Mouse (Mus musculus) forebrain, embryonic 14.5 days (tissue): ENCODE results near the gene Plin2. TPM values are rescaled to one million over a fixed set of nuclear protein-coding genes. Genes with fewer than 3 reads are reported as not detected.

Source experiments
- ATAC-seq: fragments of 200-750 bp; cut with Nextera tagmentation; 2 replicates; pipeline ENCODE4 v1.8.0; 2017; ENCODE audit warnings: mild to moderate bottlenecking, moderate library complexity
- DNase-seq: peaks from one replicate; pipeline ENCODE4 v3.0.0-alpha.2; 2015; ENCODE audit warnings: low spot score
- H3K27ac ChIP-seq: fragments of 300-500 bp; sonication (generic); 2 replicates; pipeline ENCODE4 v1.5.1; 2014; ENCODE audit warnings: low read depth, mild to moderate bottlenecking, control low read depth, low read length, moderate library complexity
- H3K27me3 ChIP-seq: fragments of 300-500 bp; sonication (generic); replicated peaks from 2 replicates; pipeline ENCODE4 v1.6.1; 2014; ENCODE audit warnings: low read length, control low read depth, mixed read lengths; ENCODE audit not compliant: control insufficient read depth, insufficient read depth
- H3K36me3 ChIP-seq: fragments of 300-500 bp; sonication (generic); 2 replicates; pipeline ENCODE4 v1.6.1; 2014; ENCODE audit warnings: low read length, control low read depth; ENCODE audit not compliant: control insufficient read depth, insufficient read depth
- H3K4me1 ChIP-seq: fragments of 300-500 bp; sonication (generic); 2 replicates; pipeline ENCODE4 v1.6.1; 2014; ENCODE audit warnings: antibody characterized with exemption, low read length, control low read depth; ENCODE audit not compliant: control insufficient read depth, insufficient read depth
- H3K4me2 ChIP-seq: fragments of 300-500 bp; sonication (generic); 2 replicates; pipeline ENCODE4 v1.6.1; 2014; ENCODE audit warnings: mild to moderate bottlenecking, control low read depth, low read length
- H3K4me3 ChIP-seq: fragments of 300-500 bp; sonication (generic); 2 replicates; pipeline ENCODE4 v1.5.1; 2014; ENCODE audit warnings: low read depth, low read length, control low read depth
- H3K9ac ChIP-seq: fragments of 300-500 bp; sonication (generic); 2 replicates; pipeline ENCODE4 v1.6.1; 2014; ENCODE audit warnings: mild to moderate bottlenecking, low read length, control low read depth, moderate library complexity
- H3K9me3 ChIP-seq: fragments of 300-500 bp; sonication (generic); replicated peaks from 2 replicates; pipeline ENCODE4 v1.6.1; 2016; ENCODE audit warnings: low read length, control low read depth, mixed read lengths; ENCODE audit not compliant: control insufficient read depth
- WGBS: fragments of 180-500 bp; shearing (Covaris S2); extraction: QIAGEN DNeasy Blood & Tissue Kit; methylation state at CpG from one replicate; pipeline ENCODE4 v1.1.7; 2014; 5-methylcytosine and 5-hydroxymethylcytosine counted together
- polyA plus RNA-seq: library from polyadenylated mRNA; unstranded; fragments of >200 nt; fragmentation: Nextera tagmentation; extraction: Ambion mirVana; gene quantifications from 2 replicates; pipeline ENCODE4 v1.2.1, GENCODE M21; 2014

Plin2 gene
- polyA plus RNA-seq, 1 experiment from 2014 or later, result 58.5 TPM

DNA sequence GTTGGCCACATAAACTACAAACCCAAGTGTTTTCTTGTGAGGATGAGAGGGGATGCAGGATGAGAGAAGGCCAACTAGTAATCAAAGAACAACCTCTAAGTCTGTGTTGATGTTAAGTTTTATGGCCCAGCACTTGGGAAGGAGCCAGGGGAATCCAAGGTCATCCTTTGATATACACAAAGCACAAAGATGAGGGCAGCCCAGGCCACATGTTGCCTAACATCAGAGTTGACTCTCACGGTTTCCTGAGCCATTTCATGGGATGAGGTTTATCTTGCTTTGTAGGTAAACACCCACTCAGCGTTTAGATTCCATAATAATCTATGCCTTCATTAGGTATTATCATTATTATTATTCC lies 16.1 kb upstream of the Plin2 start:
- Histone ChIP-seq H3K4me2 (no peak overlapping the region), H3K9ac (no peak overlapping the region), H3K27me3 (no peaks in the 10 kb centered on the region), H3K9me3 (no peaks in the 10 kb centered on the region), H3K4me1 (no peaks in the 10 kb centered on the region), H3K4me3 (no peak overlapping the region), H3K27ac (no peak overlapping the region), H3K36me3 (no peaks in the 10 kb centered on the region)
- WGBS, result 81% methylated on average over 2 of the region's 2 CpGs
- ATAC-seq, result no peak
- DNase-seq, result no peak

DNA sequence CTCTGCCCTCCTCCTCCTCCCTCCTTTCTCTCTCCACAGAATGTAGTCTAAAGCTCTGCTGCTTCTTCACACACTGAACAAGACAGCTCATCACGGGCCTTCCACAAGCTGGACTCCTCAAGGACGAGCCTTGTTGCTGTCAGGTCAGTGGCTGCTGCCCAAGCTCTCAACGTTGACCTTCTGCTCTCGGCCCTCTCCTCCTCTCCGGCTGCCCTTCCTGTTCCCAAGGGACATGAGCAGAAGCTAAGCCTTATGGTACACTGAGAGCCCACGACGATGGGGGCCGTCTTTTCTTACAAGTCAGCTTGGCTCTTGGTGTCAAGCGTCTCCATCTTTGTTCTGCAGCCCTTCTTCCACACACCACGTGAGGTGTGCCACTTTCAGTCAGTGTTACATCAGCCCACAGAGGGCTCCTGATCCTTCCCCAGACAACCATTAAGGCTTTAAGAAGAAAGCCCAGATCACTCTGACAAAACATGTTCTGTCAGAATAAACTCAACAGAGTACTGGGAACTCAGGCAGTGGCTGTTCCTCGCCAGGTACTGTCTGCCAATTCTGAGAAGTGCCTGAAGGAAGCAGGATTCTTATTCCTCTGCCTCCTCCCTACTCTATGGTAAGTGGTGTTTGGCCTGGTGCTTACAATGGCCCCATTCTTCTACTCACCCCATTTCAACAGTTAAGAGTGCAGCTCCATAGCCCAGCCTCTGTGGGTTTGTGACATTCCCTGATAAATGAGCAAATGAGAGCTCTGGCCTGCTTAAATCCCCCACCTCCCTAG lies 15.6 kb upstream of the Plin2 start:
- DNase-seq (no peak), ATAC-seq (no peak)
- Histone ChIP-seq H3K27ac (no peak overlapping the region), H3K4me2 (no peak overlapping the region), H3K9ac (no peak overlapping the region), H3K36me3 (no peaks in the 10 kb centered on the region), H3K27me3 (no peaks in the 10 kb centered on the region), H3K4me3 (no peak overlapping the region), H3K9me3 (no peaks in the 10 kb centered on the region), H3K4me1 (no peaks in the 10 kb centered on the region)
- WGBS, result 79% methylated on average over 11 of the region's 11 CpGs

DNA sequence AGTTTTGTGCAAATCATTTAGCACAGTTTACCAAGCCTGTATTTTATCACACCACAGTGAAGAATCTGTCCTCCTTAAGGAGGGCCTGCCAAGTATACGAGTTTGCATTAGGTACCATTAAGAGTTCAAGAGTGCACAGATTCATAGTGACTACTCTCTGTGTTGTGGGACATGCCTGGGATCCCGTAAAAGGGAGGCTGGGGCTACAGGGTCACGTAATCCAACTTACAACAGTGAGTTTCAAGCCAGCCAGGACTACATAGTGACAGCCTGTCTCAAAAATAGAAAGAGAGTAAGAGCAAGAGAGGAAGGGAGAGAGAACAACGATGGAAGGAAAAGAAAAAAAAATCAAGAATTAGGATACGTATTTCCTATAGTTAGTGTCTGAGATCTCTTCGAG lies 14.9 kb upstream of the Plin2 start:
- ATAC-seq (no peak), DNase-seq (no peak)
- H3K9me3 ChIP-seq, result no peaks in the 10 kb centered on the region
- 88% methylated on average over 6 of the region's 6 CpGs for WGBS
- no peak overlapping the region for H3K4me2 ChIP-seq
- H3K36me3 ChIP-seq, result no peaks in the 10 kb centered on the region
- no peaks in the 10 kb centered on the region for H3K4me1 ChIP-seq
- no peak overlapping the region for H3K9ac ChIP-seq
- no peak overlapping the region for H3K27ac ChIP-seq
- no peak overlapping the region for H3K4me3 ChIP-seq
- H3K27me3 ChIP-seq, result no peaks in the 10 kb centered on the region

DNA sequence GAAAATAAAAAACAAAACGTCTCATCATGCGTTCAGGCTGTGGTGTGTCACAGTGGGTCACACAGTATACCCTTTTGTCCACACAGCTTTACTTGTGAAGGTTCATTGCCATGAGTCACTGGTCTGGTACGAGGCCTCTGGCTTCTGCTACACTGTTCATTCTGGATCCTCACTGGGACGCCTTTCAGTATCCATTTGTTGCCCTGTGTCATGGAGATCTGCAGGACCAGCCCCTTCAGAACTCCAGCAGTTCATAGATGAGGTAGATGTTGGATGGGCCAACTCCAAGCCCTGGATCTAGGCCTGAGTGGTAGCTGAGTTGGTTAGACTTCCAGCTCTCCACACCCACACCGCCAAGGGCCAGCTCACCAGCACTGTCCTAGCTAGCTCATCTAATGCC lies 13.9 kb upstream of the Plin2 start:
- Histone ChIP-seq H3K4me2 (no peak overlapping the region), H3K9me3 (no peaks in the 10 kb centered on the region), H3K36me3 (no peaks in the 10 kb centered on the region), H3K27ac (no peak overlapping the region), H3K4me1 (no peaks in the 10 kb centered on the region), H3K4me3 (no peak overlapping the region), H3K27me3 (no peaks in the 10 kb centered on the region), H3K9ac (no peak overlapping the region)
- ATAC-seq, result no peak
- 88% methylated on average over 5 of the region's 5 CpGs for WGBS
- DNase-seq, result no peak

DNA sequence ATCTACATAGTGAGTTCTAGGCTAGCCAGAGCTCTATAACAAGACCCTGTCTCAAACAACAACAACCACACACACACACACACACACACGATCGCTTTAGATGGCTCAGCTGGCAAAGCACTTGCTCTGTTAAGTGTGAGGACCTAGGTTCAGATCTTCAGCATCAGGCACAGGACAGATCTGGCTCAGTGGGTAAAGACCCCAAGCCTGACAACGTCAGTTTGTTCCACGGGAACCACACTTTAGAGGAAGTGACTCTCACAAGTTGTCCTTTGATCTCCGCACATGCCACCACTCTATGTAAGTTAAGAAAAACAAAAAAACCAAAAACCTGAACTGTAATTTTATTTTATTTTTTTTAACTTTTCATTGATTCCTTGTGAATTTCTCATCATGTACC lies 13.4 kb upstream of the Plin2 start:
- H3K9me3 ChIP-seq, result no peaks in the 10 kb centered on the region
- no peaks in the 10 kb centered on the region for H3K4me1 ChIP-seq
- no peak overlapping the region for H3K27ac ChIP-seq
- WGBS, result 93% methylated on average over 5 of the region's 5 CpGs
- no peaks in the 10 kb centered on the region for H3K36me3 ChIP-seq
- no peaks in the 10 kb centered on the region for H3K27me3 ChIP-seq
- H3K4me3 ChIP-seq, result no peak overlapping the region
- DNase-seq (no peak), ATAC-seq (no peak)
- H3K9ac ChIP-seq, result no peak overlapping the region
- H3K4me2 ChIP-seq, result no peak overlapping the region

DNA sequence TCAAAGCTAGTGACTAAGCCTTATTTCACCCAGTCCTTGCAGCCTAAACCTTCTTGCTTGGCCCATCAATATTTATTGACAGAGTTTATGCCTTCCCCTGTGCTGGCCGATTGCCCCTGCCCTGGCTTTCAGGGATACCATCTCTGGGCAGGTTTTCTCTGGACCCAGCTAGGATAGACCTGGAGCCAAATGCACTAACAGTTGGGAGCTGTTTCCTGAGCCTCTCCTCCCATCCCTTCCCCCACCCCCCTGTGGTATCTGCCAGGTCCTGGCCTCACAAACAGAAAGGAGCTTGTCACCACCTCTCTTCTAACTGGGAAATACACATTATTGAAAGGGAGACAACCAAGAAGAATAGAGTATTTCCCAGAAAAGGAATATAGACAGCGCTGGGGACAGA lies 12.0 kb upstream of the Plin2 start:
- no peaks in the 10 kb centered on the region for H3K4me1 ChIP-seq
- no peak overlapping the region for H3K4me3 ChIP-seq
- WGBS, result 79% methylated on average over 2 of the region's 2 CpGs
- no peaks in the 10 kb centered on the region for H3K36me3 ChIP-seq
- H3K9me3 ChIP-seq, result no peaks in the 10 kb centered on the region
- H3K27ac ChIP-seq, result no peak overlapping the region
- H3K4me2 ChIP-seq, result no peak overlapping the region
- ATAC-seq (no peak), DNase-seq (no peak)
- H3K9ac ChIP-seq, result no peak overlapping the region
- no peaks in the 10 kb centered on the region for H3K27me3 ChIP-seq

DNA sequence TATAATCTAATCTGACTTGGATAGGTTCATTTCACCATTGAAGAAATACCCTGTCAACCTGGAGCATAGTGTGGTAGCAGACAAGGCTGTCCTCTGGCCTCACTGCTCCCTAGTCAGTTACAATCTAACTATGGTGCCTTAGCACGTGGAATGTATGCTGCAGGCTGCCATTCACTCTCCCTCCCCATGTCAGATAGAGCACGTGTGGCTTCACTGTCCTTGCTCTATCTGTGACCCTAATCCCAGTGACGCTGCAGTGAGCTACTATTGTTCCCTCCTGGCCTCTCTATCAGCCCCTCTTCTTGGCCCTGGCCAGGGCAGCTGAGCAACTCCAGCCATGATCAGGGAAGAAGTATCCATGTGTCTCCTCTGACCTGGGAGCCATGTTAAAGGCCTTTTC lies 11.6 kb upstream of the Plin2 start:
- Histone ChIP-seq H3K36me3 (no peaks in the 10 kb centered on the region), H3K9ac (no peak overlapping the region), H3K27me3 (no peaks in the 10 kb centered on the region), H3K4me2 (no peak overlapping the region), H3K4me3 (no peak overlapping the region), H3K9me3 (no peaks in the 10 kb centered on the region), H3K27ac (no peak overlapping the region), H3K4me1 (no peaks in the 10 kb centered on the region)
- DNase-seq (no peak), ATAC-seq (no peak)
- WGBS, result 16% methylated on average over 3 of the region's 3 CpGs

DNA sequence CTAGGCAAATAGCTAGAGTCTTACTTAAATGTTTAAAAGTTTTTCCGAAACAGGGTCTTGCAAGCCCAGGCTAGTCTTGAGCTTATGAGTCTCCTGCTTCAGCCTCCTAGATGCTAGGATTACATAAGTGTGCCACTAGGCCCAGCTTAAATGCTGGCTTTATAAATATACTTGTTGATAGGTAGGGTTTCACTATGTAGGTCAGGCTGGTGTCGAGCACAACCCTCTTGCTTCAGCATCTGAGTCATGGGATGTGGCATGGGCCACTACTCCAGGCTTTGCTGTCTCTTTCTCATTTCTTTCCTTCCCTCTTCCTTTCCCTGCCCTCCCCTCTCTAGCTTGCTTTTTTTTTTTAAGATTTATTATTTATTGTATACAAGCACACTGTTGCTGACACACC lies 9.8 kb upstream of the Plin2 start:
- Histone ChIP-seq H3K9ac (no peak overlapping the region), H3K9me3 (no peaks in the 10 kb centered on the region), H3K4me3 (no peak overlapping the region), H3K4me1 (no peaks in the 10 kb centered on the region), H3K36me3 (no peaks in the 10 kb centered on the region), H3K4me2 (no peak overlapping the region), H3K27me3 (no peaks in the 10 kb centered on the region), H3K27ac (no peak overlapping the region)
- ATAC-seq, result no peak
- WGBS, result 91% methylated on average over 2 of the region's 2 CpGs
- DNase-seq, result no peak

DNA sequence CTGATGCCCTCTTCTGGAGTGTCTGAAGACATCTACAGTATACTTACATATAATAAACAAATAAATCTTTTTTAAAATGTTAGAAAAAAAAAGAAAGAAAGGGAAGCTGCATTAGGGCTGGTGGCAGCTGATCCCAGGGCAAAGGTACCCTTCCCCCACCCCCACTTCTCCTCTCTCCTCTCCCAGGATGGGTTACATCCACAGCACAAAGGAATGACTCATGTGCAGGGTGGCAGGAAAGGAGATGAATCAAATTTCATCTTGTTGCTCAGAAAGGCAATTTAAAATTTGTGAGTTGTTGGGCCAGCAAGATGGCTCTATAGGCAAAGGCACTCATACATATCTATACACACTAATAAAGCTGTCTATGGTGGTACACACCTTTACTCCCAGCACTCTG lies 6.9 kb upstream of the Plin2 start:
- ATAC-seq, result no peak
- no peaks in the 10 kb centered on the region for H3K36me3 ChIP-seq

More for the DNA sequence above, 6.9 kb upstream of the Plin2 start:
- Histone ChIP-seq H3K4me1 (no peaks in the 10 kb centered on the region), H3K27ac (no peak overlapping the region), H3K4me2 (no peak overlapping the region), H3K27me3 (no peaks in the 10 kb centered on the region), H3K4me3 (no peak overlapping the region), H3K9me3 (no peaks in the 10 kb centered on the region), H3K9ac (no peak overlapping the region)
- DNase-seq, result no peak
